Mouse (Mus musculus) limb, embryonic 11.5 days (tissue): ENCODE results near the gene Anapc1. TPM values are rescaled to one million over a fixed set of nuclear protein-coding genes. Genes with fewer than 3 reads are reported as not detected.

Experiments used
- ATAC-seq: fragments of 200-750 bp; cut with Nextera tagmentation; 2 replicates; pipeline ENCODE4 v1.8.0; 2017; ENCODE audit warnings: low read depth; ENCODE audit not compliant: insufficient number of reproducible peaks, low FRiP score, low TSS enrichment
- DNase-seq: peaks from one replicate; pipeline ENCODE4 v3.0.0-alpha.2; 2015; ENCODE audit warnings: low spot score
- H3K27ac ChIP-seq: fragments of 300-500 bp; sonication (generic); replicated peaks from 2 replicates; pipeline ENCODE4 v1.5.1; 2014; ENCODE audit warnings: low read depth, mild to moderate bottlenecking, low read length
- H3K27me3 ChIP-seq: fragments of 300-500 bp; sonication (generic); 2 replicates; pipeline ENCODE4 v1.6.1; 2014; ENCODE audit warnings: mild to moderate bottlenecking, low read length, mixed read lengths; ENCODE audit not compliant: control insufficient read depth, insufficient read depth
- H3K36me3 ChIP-seq: fragments of 300-500 bp; sonication (generic); 2 replicates; pipeline ENCODE4 v1.6.1; 2014; ENCODE audit warnings: mild to moderate bottlenecking, low read length, moderate library complexity, mixed read lengths; ENCODE audit not compliant: control insufficient read depth, insufficient read depth
- H3K4me1 ChIP-seq: fragments of 300-500 bp; sonication (generic); 2 replicates; pipeline ENCODE4 v1.6.1; 2014; ENCODE audit warnings: low read length, mixed read lengths; ENCODE audit not compliant: control insufficient read depth, insufficient read depth
- H3K4me2 ChIP-seq: fragments of 300-500 bp; sonication (generic); 2 replicates; pipeline ENCODE4 v1.6.1; 2014; ENCODE audit warnings: low read depth, mild to moderate bottlenecking, moderate library complexity; ENCODE audit not compliant: severe bottlenecking
- H3K4me3 ChIP-seq: fragments of 300-500 bp; sonication (generic); 2 replicates; pipeline ENCODE4 v1.5.1; 2014; ENCODE audit warnings: low read depth, low read length
- H3K9ac ChIP-seq: fragments of 300-500 bp; sonication (generic); 2 replicates; pipeline ENCODE4 v1.6.1; 2014; ENCODE audit warnings: mild to moderate bottlenecking, low read length
- H3K9me3 ChIP-seq: fragments of 300-500 bp; sonication (generic); 2 replicates; pipeline ENCODE4 v1.6.1; 2016; ENCODE audit warnings: low read length; ENCODE audit not compliant: control insufficient read depth
- WGBS: fragments of 180-500 bp; shearing (Covaris S2); extraction: QIAGEN DNeasy Blood & Tissue Kit; methylation state at CpG from one replicate; pipeline ENCODE4 v1.1.7; 2014; 5-methylcytosine and 5-hydroxymethylcytosine counted together
- polyA plus RNA-seq: library from polyadenylated mRNA; unstranded; fragments of >200 nt; fragmentation: Nextera tagmentation; extraction: Ambion mirVana; gene quantifications from 2 replicates; pipeline ENCODE4 v1.2.1, GENCODE M21; 2014

The Anapc1 gene
- polyA plus RNA-seq, 1 experiment from 2014 or later, result 99.7 TPM

- H3K9ac ChIP-seq, result no peak overlapping the region
- no peaks in the 10 kb centered on the region for H3K27me3 ChIP-seq
- DNase-seq, result no peak
- no peaks in the 10 kb centered on the region for H3K36me3 ChIP-seq
- H3K4me2 ChIP-seq, result no peak overlapping the region
- peaks cover 8% of the 10 kb centered on the region for H3K4me1 ChIP-seq
- H3K4me3 ChIP-seq, result no peak overlapping the region
- no peaks in the 10 kb centered on the region for H3K9me3 ChIP-seq
- no peak overlapping the region for H3K27ac ChIP-seq
- no peak for ATAC-seq
- 87% methylated on average over 5 of the region's 5 CpGs for WGBS
These were observed 38.9 kb upstream of the Anapc1 start for GRCm38 (mm10) chr2:128726067-128726466.

- H3K4me1 ChIP-seq, result peaks cover 5% of the 10 kb centered on the region; the same call in 1 of the 2 replicates
- no peak for ATAC-seq
- no peaks in the 10 kb centered on the region for H3K27me3 ChIP-seq
- peaks cover 3% of the 10 kb centered on the region; the same call in 1 of the 2 replicates for H3K36me3 ChIP-seq
- H3K9me3 ChIP-seq, result no peaks in the 10 kb centered on the region; the same call in 1 of the 2 replicates
- H3K4me3 ChIP-seq, result no peak overlapping the region
- WGBS, result 86% methylated on average over 5 of the region's 5 CpGs
- DNase-seq, result no peak
- H3K9ac ChIP-seq, result no peak overlapping the region
- H3K27ac ChIP-seq, result no peak overlapping the region
- no peak overlapping the region for H3K4me2 ChIP-seq
These were observed 35.0 kb upstream of the Anapc1 start for GRCm38 (mm10) chr2:128722106-128722710.

- ATAC-seq, result no peak
- no peak overlapping the region for H3K4me2 ChIP-seq
- H3K9ac ChIP-seq, result no peak overlapping the region
- peaks cover 15% of the 10 kb centered on the region for H3K4me1 ChIP-seq
- H3K9me3 ChIP-seq, result no peaks in the 10 kb centered on the region; the same call in 1 of the 2 replicates
- peaks cover 3% of the 10 kb centered on the region; the same call in 1 of the 2 replicates for H3K36me3 ChIP-seq
- H3K4me3 ChIP-seq, result no peak overlapping the region
- H3K27ac ChIP-seq, result no peak overlapping the region
- H3K27me3 ChIP-seq, result no peaks in the 10 kb centered on the region
- no peak for DNase-seq
- WGBS, result 79% methylated on average over 2 of the region's 2 CpGs
These were observed 32.2 kb upstream of the Anapc1 start for GRCm38 (mm10) chr2:128719380-128719779.

- Histone ChIP-seq H3K4me2 (no peak overlapping the region), H3K4me3 (no peak overlapping the region), H3K9ac (no peak overlapping the region), H3K4me1 (peaks cover 23% of the 10 kb centered on the region), H3K27ac (no peak overlapping the region; the same call in 1 of the 2 replicates), H3K27me3 (no peaks in the 10 kb centered on the region), H3K36me3 (peaks cover 3% of the 10 kb centered on the region; the same call in 1 of the 2 replicates), H3K9me3 (no peaks in the 10 kb centered on the region; the same call in 1 of the 2 replicates)
- 92% methylated on average over 1 of the region's 1 CpGs for WGBS
- DNase-seq (no peak), ATAC-seq (no peak)
These were observed 28.8 kb upstream of the Anapc1 start for GRCm38 (mm10) chr2:128715979-128716378.

GRCm38 (mm10) chr2:128714724-128715241 lies 27.6 kb upstream of the Anapc1 start:
- H3K27me3 ChIP-seq, result no peaks in the 10 kb centered on the region
- peak overlapping the region; percentile 95 for H3K27ac ChIP-seq
- H3K4me1 ChIP-seq, result peaks cover 35% of the 10 kb centered on the region
- WGBS, result 9% methylated on average over 7 of the region's 7 CpGs
- ATAC-seq (peak; percentile 60), DNase-seq (peak; percentile 67)
- H3K36me3 ChIP-seq, result peaks cover 3% of the 10 kb centered on the region; the same call in 1 of the 2 replicates
- H3K9ac ChIP-seq, result no peak overlapping the region
- H3K4me2 ChIP-seq, result no peak overlapping the region
- H3K9me3 ChIP-seq, result no peaks in the 10 kb centered on the region
- H3K4me3 ChIP-seq, result no peak overlapping the region

GRCm38 (mm10) chr2:128713548-128714003 lies 26.4 kb upstream of the Anapc1 start:
- Histone ChIP-seq H3K4me3 (no peak overlapping the region), H3K4me2 (peak overlapping the region; percentile 18; the same call in 1 of the 2 replicates), H3K4me1 (peaks cover 46% of the 10 kb centered on the region), H3K9ac (no peak overlapping the region), H3K27me3 (no peaks in the 10 kb centered on the region), H3K27ac (peak overlapping the region; percentile 95), H3K36me3 (no peaks in the 10 kb centered on the region), H3K9me3 (no peaks in the 10 kb centered on the region)
- DNase-seq, result peak; percentile 94
- ATAC-seq, result peak; percentile 78
- 7% methylated on average over 5 of the region's 5 CpGs for WGBS

GRCm38 (mm10) chr2:128712940-128713339 lies 25.7 kb upstream of the Anapc1 start:
- no peaks in the 10 kb centered on the region for H3K27me3 ChIP-seq
- no peaks in the 10 kb centered on the region for H3K36me3 ChIP-seq
- 11% methylated on average over 6 of the region's 6 CpGs for WGBS
- H3K4me3 ChIP-seq, result no peak overlapping the region
- ATAC-seq (no peak; the same call in 1 of the 2 replicates), DNase-seq (peak; percentile 67)
- no peak overlapping the region for H3K9ac ChIP-seq
- H3K9me3 ChIP-seq, result no peaks in the 10 kb centered on the region
- peaks cover 50% of the 10 kb centered on the region for H3K4me1 ChIP-seq
- peak overlapping the region; percentile 10; the same call in 1 of the 2 replicates for H3K4me2 ChIP-seq
- peak overlapping the region; percentile 95 for H3K27ac ChIP-seq

- DNase-seq, result no peak
- Histone ChIP-seq H3K36me3 (0 out of 2 replicates have a peak, but pooled peaks cover 2% of the 10 kb centered on the region), H3K9me3 (no peaks in the 10 kb centered on the region), H3K4me2 (no peak overlapping the region), H3K9ac (no peak overlapping the region), H3K27me3 (no peaks in the 10 kb centered on the region), H3K4me1 (peaks cover 40% of the 10 kb centered on the region), H3K27ac (peak overlapping the region; percentile 68), H3K4me3 (no peak overlapping the region)
- 51% methylated on average over 6 of the region's 6 CpGs for WGBS
- no peak for ATAC-seq
These were observed 23.4 kb upstream of the Anapc1 start for GRCm38 (mm10) chr2:128710609-128711008.
